Mouse (Mus musculus): ENCODE measurements at regions not wholly inside any gene's neighbourhood (a gene's known extent, or its start where the extent isn't known, plus 50 kb on each side); places are given as distances from the start of the nearest gene placed in this dataset.

DNA sequence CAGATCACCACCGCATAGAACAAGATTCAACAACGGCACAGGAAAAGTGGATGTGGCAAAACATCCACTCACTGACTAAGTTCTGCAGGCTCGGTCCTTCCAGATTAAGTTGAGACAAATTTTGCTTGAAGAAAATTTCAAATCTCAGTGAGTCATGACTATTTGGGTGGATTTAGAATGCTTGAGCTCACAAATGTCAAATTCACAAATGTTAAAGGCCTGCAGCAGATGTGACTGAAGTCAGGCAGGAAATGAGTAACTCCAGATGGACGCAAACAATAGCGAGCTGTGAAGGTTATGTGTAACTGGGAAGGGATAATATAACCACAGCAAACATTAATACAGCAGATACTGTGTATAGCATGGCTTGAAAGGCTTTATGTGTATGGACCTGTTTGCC, 198.5 kb upstream of the Zbtb20 start:
- no peak for DNase-seq (ENCODE audit: low spot score in 2 of 2)

DNA sequence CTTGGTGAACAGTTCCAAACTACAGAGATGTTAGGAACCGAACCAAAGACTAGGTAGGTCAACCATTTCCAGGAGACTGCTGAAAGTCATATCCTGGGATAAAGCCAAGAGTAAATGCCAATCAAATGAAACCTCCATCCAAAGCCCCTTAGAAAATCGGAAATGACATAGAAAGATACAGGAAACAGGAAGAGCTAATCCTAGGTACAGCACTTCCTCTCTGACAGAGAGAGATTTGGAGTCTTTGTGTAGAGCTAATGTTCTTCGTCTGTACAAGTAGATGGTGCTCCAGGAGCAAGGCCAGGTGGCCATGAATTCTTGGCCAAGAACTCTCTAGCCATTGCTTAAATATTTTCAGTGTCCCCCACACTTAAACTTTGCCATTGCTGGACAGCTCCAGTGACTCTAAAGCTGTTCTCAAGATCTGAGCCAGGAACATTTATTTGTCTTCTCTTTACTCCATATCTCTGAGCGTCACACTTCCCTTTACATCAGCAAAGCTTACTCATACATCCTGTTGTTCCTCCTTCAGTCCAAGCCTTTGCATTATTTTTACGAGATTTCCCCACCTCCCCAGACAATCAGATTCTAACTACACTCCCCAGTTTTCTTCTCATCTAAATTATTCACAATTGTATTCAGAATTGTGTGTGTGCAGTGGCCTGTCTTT, 199.1 kb upstream of the Zbtb20 start:
- DNase-seq (ENCODE audit: low spot score in 2 of 2): no peak

DNA sequence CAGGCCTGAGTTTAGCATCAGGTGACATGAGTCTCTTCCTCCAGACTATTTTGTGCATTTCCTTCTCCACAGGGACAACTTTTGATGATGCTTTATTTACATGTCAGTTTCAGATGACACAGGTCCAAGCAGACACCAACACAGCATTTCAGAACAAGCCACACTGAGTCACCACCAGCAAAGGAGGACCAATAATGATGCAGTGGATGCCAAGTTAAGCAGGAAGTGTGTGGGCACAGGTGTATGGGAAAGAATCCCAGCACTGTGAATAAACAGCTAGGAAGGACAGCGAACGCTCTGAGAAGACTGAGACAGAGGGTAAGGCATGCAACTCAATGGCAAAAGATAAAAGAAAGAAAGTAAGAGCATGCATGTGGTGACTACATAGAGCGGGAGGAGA, 200.7 kb upstream of the Zbtb20 start:
- DNase-seq (ENCODE audit: low spot score in 2 of 2): peak in 1 of 2 experiments; percentile 41

DNA sequence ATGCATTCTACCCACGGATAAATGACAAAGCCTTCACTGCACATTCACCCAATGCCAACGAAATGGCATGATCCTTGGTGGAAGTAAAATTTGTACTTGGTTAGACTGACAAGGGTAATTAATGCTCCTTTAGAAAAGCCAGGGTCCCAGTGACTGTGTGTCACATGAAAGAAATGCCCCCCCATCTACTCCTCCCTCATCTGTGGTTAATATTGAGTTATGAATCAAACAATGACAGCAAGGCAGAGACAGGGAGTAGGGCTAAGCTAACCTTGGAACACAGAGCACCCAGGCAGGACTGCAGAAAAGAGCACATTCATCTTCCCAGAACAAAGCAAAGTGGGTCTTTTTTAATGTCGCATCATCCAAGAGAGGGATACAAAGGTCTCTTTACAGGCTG, 209.1 kb upstream of the Zbtb20 start:
- no peak for DNase-seq (ENCODE audit: low spot score in 2 of 2)

DNA sequence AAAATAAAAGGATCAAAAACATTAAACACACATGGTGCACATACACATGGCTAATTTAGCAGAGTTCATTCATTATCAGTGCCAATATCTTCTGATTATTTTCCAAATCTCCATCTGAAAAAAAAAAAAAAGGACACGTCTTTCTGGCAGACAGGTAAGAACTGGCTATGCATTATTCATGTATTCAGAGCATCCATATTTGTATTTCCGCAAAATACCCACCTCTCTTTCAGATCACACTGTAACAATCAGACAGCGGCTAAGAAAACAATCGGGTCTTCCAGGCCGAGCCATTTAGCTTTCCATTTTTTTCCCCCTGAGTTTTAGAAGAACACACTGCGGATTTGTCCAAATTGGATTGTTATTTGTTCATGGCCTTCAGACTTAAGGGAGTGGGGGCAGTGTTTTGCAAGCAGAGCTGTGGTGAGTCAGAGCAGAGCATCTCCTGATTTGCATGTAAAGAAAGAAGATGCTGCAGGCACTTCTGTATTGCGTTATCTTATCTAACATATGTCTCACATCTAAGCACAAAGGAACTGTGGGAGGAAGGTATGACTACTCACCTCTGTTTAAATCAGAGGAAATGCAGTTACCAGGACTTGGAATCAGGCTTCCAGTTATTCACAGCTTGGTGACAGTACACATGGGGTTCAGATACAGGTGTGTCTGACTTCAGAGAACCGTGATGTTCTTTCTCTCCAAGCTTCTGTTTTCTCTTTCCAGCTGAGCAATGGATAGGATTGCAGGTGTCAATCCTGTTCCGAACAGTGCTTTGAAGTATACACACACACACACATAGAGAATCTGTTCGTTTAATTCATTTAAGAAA, 223.6 kb upstream of the Zbtb20 start:
- DNase-seq (ENCODE audit: low spot score in 2 of 2): peak in 1 of 2 experiments; percentile 6

DNA sequence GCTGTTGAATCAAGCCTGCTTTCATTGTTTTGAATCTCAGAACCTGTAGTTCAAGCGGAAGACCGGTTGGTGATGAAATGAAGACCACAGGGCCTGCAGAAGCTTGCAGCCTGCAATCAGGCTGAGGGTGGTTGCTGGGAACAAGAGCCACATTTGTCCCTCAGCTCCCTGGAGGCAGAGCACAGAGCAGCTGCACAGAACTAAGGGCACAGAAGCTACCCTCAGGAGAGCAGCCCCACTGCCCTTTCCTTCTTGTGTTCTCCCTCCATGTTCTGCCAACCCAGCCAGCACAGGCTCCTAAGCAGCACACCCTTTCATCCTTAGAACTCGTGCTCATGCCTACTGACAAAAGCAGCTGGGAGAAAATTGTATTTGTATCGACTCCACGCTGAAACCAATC, 225.9 kb upstream of the Zbtb20 start:
- no peak for DNase-seq (ENCODE audit: low spot score in 2 of 2)

DNA sequence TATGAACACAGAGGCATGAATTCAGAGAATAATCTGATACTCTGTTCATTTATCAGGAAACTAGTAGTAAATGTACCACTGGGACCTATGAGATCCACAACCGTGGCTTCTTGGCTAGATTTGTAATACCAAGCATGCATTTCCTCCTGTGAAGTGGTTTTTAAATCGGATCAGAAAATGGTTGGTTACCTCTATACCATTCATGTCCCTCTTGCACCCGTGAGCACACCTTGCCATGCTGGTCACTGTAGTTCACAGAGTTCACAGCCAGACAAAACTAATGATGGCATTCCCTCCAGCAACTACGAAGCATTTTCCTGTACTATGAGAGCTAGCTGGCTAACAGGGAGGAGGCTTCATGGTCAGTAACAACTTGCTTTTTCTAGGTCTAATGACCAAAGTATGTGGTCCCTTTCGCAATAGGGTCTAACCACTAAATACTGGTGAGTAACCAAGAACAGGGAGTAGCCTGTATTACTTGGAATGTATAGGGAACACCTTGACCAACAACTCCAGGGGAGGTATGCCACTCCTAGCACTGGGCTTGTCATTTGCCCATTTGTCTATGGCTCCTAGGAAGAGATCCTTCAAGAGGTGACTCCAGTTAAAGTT, 227.0 kb upstream of the Zbtb20 start:
- DNase-seq (ENCODE audit: low spot score in 2 of 2): no peak

DNA sequence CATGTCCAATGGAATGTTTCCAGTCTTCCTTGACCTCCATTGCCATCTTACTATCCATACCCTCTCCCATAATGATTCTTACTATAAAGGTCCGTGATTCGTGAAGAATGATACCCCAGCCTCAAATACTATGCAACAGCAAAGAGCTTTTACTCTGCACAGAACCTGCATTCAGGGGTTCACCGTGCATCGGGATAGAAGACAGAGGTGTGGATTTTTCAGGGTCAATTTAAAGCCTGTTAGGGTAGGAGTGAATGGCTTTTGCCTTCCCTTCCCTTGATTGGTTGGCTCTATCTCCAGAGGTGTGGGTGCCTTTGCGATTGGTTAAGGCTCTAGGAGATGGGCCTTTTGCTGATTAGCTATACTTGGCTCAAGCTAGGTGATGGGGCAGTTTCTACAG, 227.9 kb upstream of the Zbtb20 start:
- DNase-seq (ENCODE audit: low spot score in 2 of 2): no peak

DNA sequence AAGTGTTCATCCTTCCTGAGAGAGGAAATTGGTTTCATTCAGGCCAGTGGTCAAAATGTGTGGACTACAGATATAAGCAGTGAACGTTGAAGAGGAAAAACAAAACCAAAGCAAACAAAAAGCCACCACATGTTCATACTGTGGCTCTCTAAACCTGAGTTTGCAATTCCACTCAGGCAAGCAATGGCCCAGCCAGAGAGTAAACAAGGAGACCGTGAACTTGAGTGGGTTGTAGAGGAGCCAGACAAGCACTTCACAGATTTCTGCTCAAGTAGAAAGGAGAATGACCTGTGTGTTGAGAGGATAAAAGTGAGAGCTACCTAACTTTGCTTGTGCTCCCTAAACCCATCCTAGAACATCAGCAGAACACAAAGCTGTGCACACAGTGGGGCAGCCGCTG, 239.9 kb upstream of the Zbtb20 start:
- DNase-seq (ENCODE audit: low spot score in 2 of 2): no peak

DNA sequence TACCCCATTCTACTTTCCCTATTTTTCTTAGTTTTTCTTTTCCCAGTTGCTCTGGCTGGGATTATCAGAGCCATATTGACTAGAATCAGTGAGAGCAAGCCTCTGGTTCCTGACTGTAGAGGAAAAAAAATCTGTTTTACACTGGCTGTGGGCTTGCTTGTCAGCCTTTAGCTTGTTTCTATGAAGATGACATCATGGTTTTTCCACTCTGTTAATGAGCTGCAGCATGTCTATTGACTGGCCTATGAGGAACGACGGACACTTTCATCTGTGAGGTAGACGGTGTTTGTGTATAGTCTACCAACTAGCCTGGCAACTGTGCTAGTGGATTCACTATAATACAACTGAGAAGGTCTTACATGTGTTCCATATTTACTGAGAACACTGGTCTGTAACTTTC, 248.0 kb upstream of the Zbtb20 start:
- no peak for DNase-seq (ENCODE audit: low spot score in 2 of 2)

DNA sequence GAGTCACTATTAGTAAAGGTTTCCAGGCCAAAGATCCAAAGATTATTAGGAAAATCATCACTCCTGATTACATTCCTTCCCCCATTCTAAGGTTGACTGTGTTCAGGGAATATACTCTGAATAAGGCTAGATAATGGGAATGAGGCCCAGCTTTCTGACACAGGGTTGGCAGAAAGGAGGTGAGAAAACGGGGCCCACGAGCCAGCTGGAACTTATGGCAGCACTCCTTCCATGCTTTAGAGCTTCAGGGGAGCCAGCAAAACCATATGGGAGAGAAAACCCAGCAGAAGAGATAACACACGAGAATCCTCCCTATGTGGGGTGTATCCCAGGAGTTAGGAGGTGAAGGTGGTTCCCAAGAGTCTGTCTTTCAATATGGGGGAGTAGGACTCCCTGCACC, 259.8 kb upstream of the Zbtb20 start:
- DNase-seq (ENCODE audit: low spot score in 2 of 2): peak; percentile 35 to 89

DNA sequence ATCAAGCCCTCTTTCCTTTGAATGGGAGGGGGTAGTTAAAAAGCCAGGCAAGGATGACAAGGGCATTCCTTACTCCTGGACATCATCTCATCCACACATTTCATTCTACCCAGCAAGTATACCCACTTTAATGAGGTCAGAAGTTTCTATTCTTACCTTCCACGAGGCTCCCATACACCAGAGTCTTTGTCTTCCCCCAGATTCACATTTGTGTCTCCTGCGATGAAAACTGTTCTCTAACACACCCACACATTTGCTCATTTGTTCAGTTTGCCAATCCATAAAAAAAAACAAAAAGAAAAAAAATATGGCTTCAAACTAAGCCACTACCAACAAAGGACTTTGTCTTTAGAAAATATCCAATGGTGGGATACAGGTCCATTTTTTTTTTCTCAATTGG, 263.7 kb upstream of the Zbtb20 start:
- no peak for DNase-seq (ENCODE audit: low spot score in 2 of 2)

DNA sequence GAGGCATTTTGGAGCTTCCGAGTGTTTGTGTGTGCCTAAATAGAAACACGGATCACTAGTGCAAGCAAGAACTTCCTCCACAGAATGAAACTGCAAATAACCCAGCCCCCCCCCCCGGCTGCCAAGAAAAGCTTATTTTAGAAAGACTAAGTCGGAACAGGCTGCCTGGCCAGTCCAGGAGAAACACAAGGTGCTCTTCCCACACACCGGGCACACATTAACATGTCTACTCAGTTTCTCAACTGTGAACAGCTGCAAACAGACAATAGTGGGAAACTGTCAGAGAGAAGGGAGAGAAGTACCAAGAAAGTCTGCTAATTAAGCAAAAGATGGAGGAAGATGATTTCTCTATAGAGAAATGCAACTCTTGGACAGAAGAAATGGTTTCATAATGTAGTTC, 267.3 kb upstream of the Zbtb20 start:
- DNase-seq (ENCODE audit: low spot score in 2 of 2): peak; percentile 23 to 61

DNA sequence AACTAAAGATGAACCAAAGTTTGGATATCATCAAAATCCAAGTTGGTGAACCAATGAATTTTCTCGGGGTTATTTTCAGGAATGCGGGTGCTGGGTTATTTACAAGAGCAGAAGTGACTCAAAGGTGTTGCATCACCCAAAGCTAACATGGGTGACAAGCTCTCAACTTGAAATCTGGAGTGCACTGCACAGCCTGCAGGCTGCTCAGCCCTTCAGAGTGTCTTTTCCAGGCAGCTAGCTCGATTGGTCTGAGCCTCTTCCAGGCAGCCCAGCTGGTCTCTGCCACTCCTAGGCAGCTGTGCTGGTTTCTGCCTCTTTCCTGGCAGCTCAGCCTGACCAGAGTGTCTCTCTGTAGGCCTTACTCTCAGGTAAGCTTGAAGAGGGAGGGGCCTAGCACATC, 251.9 kb upstream of the Gap43 start:
- DNase-seq (ENCODE audit: low spot score in 2 of 2): no peak

DNA sequence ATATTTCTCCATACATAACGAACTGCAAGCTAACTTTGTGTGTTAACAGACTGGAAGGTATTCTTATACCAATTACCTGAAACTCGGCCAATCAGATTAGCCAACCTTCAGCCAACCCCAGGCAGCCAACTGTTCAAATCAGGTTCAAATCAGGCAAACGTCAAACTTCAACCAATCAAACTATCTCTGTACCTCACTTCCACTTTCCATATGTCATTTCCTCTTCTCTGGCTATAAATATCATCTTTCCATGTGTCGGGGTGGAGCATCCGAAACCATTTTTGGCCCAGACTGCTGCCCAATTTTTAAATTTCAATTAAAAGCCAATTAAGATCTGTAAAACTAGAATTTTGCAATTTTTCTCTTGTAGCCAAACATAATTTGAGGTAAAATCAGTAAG, 251.1 kb upstream of the Gap43 start:
- no peak for DNase-seq (ENCODE audit: low spot score in 2 of 2)

DNA sequence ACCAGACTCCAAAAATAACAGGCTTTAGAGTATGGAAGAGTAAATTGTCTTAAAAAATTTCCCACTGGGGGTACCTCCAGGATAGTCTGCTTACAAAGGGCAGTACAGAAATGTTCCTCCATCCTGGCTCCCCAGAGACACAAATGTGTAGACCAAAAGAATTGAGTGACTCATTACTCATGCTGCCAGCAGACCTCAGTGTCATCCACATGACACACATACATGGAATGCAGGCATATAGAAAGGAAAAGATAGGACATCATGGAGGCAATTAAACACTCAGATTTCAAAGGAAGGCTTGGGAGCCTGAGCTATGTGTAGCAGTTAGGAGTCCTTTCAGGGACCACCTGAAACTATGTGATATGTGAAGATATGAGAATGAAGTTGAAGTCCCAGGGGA, 245.7 kb upstream of the Gap43 start:
- DNase-seq (ENCODE audit: low spot score in 2 of 2): no peak

DNA sequence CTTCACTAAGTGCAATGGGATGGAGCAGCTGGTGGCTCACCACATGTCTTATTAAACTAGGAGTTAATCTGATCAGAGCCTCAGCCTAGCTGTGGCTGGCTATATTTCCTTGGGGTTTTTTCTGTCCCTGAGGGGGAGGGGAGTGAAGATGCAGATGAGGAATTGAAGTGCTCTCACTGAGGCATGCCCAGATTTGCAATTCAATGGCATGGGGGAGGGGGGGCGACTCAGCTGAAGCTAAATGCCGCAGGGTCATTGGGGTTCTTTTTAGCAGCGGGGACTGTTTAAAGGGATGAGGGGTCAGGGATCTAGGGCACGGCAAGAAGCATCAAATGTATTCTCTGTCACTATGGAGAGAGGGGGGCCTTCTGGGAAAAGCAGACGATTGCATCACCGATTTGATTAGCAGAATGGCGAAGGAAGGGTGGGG, 235.1 kb upstream of the Gap43 start:
- DNase-seq (ENCODE audit: low spot score in 2 of 2): no peak

DNA sequence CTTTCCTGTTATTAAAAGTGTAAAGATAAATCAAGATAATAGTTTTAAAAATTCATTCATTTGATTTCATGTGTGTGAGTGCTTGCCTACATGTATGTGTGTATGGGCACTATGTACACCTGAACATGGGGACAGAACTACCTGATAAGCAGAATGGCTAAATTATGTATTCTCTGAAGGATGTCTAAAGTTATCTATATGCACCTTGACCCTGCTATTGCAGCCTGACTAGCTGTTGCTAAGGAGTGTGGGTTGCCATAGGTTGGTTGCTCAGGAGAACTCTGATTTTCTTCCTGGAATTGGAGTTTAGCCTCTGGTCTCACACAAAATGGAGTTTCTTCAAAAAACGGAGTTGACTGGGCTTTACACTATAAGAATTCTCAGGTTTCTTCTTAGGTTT, 234.5 kb upstream of the Gap43 start:
- DNase-seq (ENCODE audit: low spot score in 2 of 2): no peak

DNA sequence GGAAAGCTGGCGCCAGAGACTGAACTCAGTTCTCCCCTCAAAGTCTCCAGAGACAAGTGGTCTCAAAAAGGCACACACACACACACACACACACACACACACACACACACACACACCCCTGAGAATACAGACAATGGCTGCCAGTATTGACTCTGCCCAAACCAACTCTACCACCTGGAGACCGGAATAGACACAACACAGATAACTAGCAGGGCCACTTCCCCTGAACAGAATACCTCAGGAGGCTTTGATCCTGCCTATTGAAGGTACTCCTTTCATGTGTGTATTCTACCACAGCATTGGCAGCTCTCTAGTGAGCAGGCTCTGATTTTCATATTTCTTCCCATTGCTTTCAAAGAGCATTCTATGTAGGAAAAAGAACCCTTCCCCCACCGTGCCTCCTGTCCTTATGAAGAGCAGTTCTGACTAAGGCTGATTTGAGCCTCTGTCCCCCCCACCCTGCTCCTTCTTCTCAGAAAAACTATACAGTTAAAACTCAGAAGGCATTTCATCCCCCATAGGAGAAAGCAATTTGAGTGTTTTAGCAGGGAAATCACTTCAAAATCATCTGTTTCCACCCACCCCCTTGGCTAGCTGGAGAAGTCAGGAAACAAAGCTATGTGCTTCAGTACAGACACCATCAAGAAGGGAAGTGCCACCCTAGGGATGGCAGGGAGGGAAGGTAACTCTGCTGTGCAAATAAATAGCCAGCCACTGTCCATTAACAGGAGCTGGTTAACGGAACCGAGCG, 230.0 kb upstream of the Gap43 start:
- DNase-seq (ENCODE audit: low spot score in 2 of 2): peak in 1 of 2 experiments; percentile 4

DNA sequence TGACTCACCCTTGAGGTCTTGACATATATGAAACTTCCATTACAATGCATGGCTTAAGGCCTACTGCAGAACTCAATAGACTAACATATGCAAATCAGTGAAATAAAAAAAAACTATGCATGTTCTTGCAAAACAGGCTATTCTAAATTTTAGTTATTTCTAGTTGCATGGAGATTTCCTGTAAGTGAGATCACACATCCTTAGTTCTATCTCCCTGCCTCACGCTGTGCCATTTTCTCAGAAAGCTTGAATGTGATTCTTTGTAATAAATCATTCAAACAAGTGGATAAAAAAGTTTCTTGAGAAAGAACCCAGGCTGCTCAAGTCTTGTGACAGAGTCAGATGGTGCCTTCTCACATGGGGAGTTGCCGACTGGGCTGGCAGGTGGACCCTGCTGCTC, 228.9 kb upstream of the Gap43 start:
- no peak for DNase-seq (ENCODE audit: low spot score in 2 of 2)

DNA sequence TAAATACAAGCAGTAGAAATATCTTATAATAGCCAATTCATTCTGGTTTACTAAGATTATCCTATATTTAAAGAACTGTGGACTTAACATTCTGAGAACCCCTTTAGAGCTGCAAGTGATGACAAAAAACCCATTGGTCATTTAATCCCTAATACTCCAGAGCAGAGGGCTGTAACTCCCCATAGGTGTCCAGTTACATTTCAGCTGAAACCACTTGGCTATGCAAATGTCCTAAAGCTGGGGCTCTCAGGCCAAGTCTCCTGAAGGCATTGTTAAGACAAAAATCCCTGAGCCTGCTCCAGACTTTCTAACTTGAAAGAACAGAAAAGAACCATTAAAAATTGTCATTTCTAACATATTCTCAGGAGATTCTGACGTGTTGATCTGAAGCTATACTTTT, 209.1 kb upstream of the Gap43 start:
- DNase-seq (ENCODE audit: low spot score in 2 of 2): no peak
